Mouse (Mus musculus) lung, adult 2 months (tissue): ENCODE results near the gene Stk32c.

Experiments used
- CTCF ChIP-seq: fragments of 200-500 bp; IDR thresholded peaks from 2 replicates; pipeline ENCODE4 v1.5.1; 2011; ENCODE audit warnings: mild to moderate bottlenecking, low read length, control low read depth; ENCODE audit not compliant: insufficient read depth
- POLR2A ChIP-seq: fragments of 200-500 bp; IDR thresholded peaks from 2 replicates; pipeline ENCODE4 v1.6.1; 2011; ENCODE audit warnings: low read depth, mild to moderate bottlenecking, control low read depth, low read length, borderline replicate concordance; ENCODE audit errors: extremely low read depth

DNA sequence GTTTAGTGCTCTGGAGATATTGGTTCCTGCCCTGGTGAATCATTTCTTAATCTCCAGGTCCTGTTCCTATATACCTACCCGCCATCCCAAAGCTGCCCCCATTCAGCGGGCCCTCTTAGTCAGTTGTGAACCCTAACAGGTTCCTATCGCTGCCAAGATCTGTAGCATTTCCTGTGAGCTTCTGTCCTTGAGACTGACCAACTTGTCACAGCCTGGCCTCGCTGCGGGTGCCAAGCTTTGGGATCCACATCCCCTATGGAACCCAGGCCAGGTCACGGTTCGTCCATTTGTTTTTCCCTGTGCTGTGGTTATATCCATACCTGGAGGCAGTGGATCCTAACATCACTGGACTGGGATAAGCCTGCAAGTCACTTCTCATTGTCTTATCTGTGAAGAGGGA lies 39.5 kb upstream of the Stk32c start:
- TF ChIP-seq POLR2A (no peak), CTCF (no peak)
